Mouse (Mus musculus) right cerebral cortex, postnatal 36 days (tissue): Measurements from ENCODE around the gene Adap1.
A peak's percentile ranks its signal among the peaks of the same experiment; 100 is the strongest.

Experiments used
- DNase-seq, 2 experiments: peaks; one replicate each; pipeline ENCODE4 v3.0.0; 2022; ENCODE audit warnings: low spot score in 2 of 2, mixed read lengths in 1 of 2

Gene Adap1

GRCm38 (mm10) chr5:139323260-139323924 is 2.0 kb downstream of the Adap1 start:
- DNase-seq: no peak

GRCm38 (mm10) chr5:139321331-139321730 is 4.1 kb downstream of the Adap1 start:
- DNase-seq: no peak

- no peak for DNase-seq
These were observed 5.0 kb downstream of the Adap1 start for GRCm38 (mm10) chr5:139320424-139320823.

- DNase-seq: peak; percentile 48 to 69
These were observed 7.5 kb downstream of the Adap1 start for GRCm38 (mm10) chr5:139317751-139318504.

GRCm38 (mm10) chr5:139316982-139317675 is 8.3 kb downstream of the Adap1 start:
- no peak for DNase-seq

- no peak for DNase-seq
These were observed 10.3 kb downstream of the Adap1 start for GRCm38 (mm10) chr5:139314941-139315642.

GRCm38 (mm10) chr5:139313536-139313935 is 11.9 kb downstream of the Adap1 start:
- no peak for DNase-seq

- no peak for DNase-seq
These were observed 13.6 kb downstream of the Adap1 start for GRCm38 (mm10) chr5:139311822-139312221.

- DNase-seq: no peak
These were observed 14.9 kb downstream of the Adap1 start for GRCm38 (mm10) chr5:139310477-139310876.

GRCm38 (mm10) chr5:139309946-139310345 is 15.5 kb downstream of the Adap1 start:
- DNase-seq: no peak

GRCm38 (mm10) chr5:139303646-139304061 is 21.8 kb downstream of the Adap1 start:
- no peak for DNase-seq

- no peak for DNase-seq
These were observed 23.3 kb downstream of the Adap1 start for GRCm38 (mm10) chr5:139302101-139302500.

- DNase-seq: no peak
These were observed 27.7 kb downstream of the Adap1 start for GRCm38 (mm10) chr5:139297745-139298144.

GRCm38 (mm10) chr5:139297092-139297491 is 28.3 kb downstream of the Adap1 start:
- DNase-seq: no peak

GRCm38 (mm10) chr5:139294089-139294488 is 31.3 kb downstream of the Adap1 start:
- no peak for DNase-seq

- DNase-seq: no peak
These were observed 33.4 kb downstream of the Adap1 start for GRCm38 (mm10) chr5:139291811-139292560.

- no peak for DNase-seq
These were observed 34.8 kb downstream of the Adap1 start for GRCm38 (mm10) chr5:139290467-139291259.

- DNase-seq: no peak
These were observed 36.8 kb downstream of the Adap1 start for GRCm38 (mm10) chr5:139288591-139288990.

- DNase-seq: no peak
These were observed 37.6 kb downstream of the Adap1 start for GRCm38 (mm10) chr5:139287787-139288186.

- DNase-seq: no peak
These were observed 38.3 kb downstream of the Adap1 start for GRCm38 (mm10) chr5:139287099-139287498.
